In the genomic region with DNA sequence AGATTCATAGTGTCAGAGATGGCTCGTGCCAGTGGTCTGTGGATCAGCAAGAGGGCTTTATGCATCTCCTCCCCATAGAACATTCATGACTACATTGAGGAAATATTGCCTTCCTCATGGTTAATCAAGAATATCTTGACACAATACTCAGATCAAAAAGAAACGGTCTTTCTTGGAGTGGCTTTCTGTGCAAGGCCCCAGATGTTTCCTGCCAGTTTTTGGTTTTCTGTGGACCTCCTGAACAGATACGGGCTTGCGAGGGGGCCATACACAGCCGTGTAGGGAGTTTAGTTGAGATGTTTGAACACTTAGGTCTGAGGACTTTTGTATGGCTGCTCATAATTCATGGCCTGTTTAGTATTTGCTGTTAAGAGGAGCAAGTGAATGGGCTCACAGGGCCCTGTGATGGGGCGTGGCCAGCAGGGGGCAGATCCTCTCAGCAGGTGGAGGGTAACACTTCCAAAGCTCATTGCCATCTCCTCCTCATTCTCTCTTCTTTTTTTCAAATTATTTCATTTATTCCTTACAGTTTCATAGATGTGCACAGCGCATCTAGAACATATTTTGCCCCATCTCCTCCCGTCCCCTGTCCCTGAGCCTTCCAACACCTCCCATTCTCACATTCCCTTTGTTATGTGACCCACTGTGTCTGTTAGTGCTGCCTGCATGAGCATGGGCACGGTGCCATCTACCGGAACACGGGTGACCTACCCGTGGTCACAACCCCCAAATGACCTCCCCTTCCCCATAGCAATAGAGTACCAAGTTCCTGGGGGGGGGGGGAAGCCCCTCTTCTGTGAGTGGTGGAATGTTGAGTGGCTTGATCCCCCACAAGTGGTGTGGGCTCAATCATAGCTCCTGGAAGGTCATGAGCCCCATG, we compare ENCODE assay signal across 12 mouse cellular contexts.
DNase-seq lines count a peak whose midpoint lies in the region; ATAC-seq and TF ChIP-seq lines count a peak whose summit lies in the region.
"Had no signal": no experiment of that assay in that cellular context is flagged by ENCODE, and none has a peak within 500 bp of the region (broad histone marks: within the 10 kb centered on the region; RNA-seq: fewer than 3 reads in every experiment).

No protein-coding gene starts in this region.

- TF ChIP-seq CTCF in lung, embryonic 14.5 days (IDR thresholded peaks at IDR 0.05; ENCODE audit: low read depth) = peak; percentile 43
- TF ChIP-seq CTCF in embryonic fibroblast, embryonic 13.5 days (IDR thresholded peaks at IDR 0.05; ENCODE audit: borderline replicate concordance, insufficient read depth, low read length) = peak; percentile 17; the same call in 1 of the 2 replicates

- H3K27me3 ChIP-seq in embryonic facial prominence, embryonic 12.5 days = no peaks in the 10 kb centered on the region
- H3K27me3 ChIP-seq in embryonic facial prominence, embryonic 10.5 days (replicated peaks; ENCODE audit: low read depth, poor library complexity, severe bottlenecking) = peaks cover 23% of the 10 kb centered on the region
- peaks cover 6% of the 10 kb centered on the region; the same call in 1 of the 2 replicates for H3K27me3 ChIP-seq in lung, embryonic 14.5 days (ENCODE audit: insufficient read depth, low read length)
- H3K27me3 ChIP-seq: embryonic facial prominence, embryonic 15.5 days had no signal

- H3K27ac ChIP-seq in embryonic facial prominence, embryonic 12.5 days = no peak overlapping the region
- H3K27ac ChIP-seq in embryonic facial prominence, embryonic 10.5 days (replicated peaks) = no peak overlapping the region
- H3K27ac ChIP-seq in lung, embryonic 14.5 days (ENCODE audit: low read depth) = no peak overlapping the region
- no peak overlapping the region for H3K27ac ChIP-seq in embryonic fibroblast, embryonic 13.5 days (ENCODE audit: insufficient read depth, low read length)
- H3K27ac ChIP-seq: embryonic facial prominence, embryonic 15.5 days; liver, embryonic 15.5 days had no signal

- 76% methylated on average over 12 of the region's 12 CpGs for WGBS in embryonic facial prominence, embryonic 12.5 days
- WGBS in embryonic facial prominence, embryonic 10.5 days = 81% methylated on average over 12 of the region's 12 CpGs
- WGBS in lung, embryonic 14.5 days = 68% methylated on average over 12 of the region's 12 CpGs

- H3K4me2 ChIP-seq in embryonic facial prominence, embryonic 12.5 days (replicated peaks) = no peak overlapping the region
- H3K4me2 ChIP-seq in lung, embryonic 14.5 days = no peak overlapping the region
- H3K4me2 ChIP-seq: embryonic facial prominence, embryonic 15.5 days; liver, embryonic 15.5 days had no signal

- H3K9ac ChIP-seq in embryonic facial prominence, embryonic 12.5 days = no peak overlapping the region
- H3K9ac ChIP-seq in lung, embryonic 14.5 days = no peak overlapping the region
- H3K9ac ChIP-seq: embryonic facial prominence, embryonic 15.5 days; liver, embryonic 15.5 days had no signal

- ATAC-seq in embryonic facial prominence, embryonic 12.5 days (ENCODE audit: insufficient number of reproducible peaks, insufficient read depth, low FRiP score, low TSS enrichment) = 0 out of 2 replicates have a peak, but pooled peaks have one; percentile 10
- ATAC-seq in lung, embryonic 14.5 days (ENCODE audit: insufficient read depth) = no peak

- no peak for TF ChIP-seq POLR2A in embryonic fibroblast, embryonic 13.5 days (IDR thresholded peaks at IDR 0.05; ENCODE audit: low read depth, low read length)

- H3K36me3 ChIP-seq in embryonic facial prominence, embryonic 12.5 days = no peaks in the 10 kb centered on the region
- no peaks in the 10 kb centered on the region for H3K36me3 ChIP-seq in embryonic facial prominence, embryonic 10.5 days (replicated peaks)
- no peaks in the 10 kb centered on the region for H3K36me3 ChIP-seq in lung, embryonic 14.5 days (ENCODE audit: insufficient read depth)
- H3K36me3 ChIP-seq: embryonic facial prominence, embryonic 15.5 days; liver, embryonic 15.5 days had no signal

- DNase-seq in embryonic facial prominence, embryonic 10.5 days (ENCODE audit: low spot score) = no peak
- no peak for DNase-seq in lung, embryonic 14.5 days
- no peak for DNase-seq in lung, postnatal 36 days
- peak; percentile 10 to 48 for DNase-seq in thymus, postnatal 10 days (ENCODE audit: low spot score in 2 of 2)
- no peak for DNase-seq in adipocyte (ENCODE audit: low spot score)
- no peak for DNase-seq in gastrocnemius, postnatal 25 days
- DNase-seq: gastrocnemius, postnatal 10 days; right cerebral cortex, postnatal 4 days had no signal

- 0 out of 2 replicates have a peak, but pooled peaks cover 3% of the 10 kb centered on the region for H3K9me3 ChIP-seq in embryonic facial prominence, embryonic 12.5 days
- H3K9me3 ChIP-seq in embryonic facial prominence, embryonic 10.5 days = no peaks in the 10 kb centered on the region
- H3K9me3 ChIP-seq in lung, embryonic 14.5 days (ENCODE audit: low read depth, low read length) = no peaks in the 10 kb centered on the region
- H3K9me3 ChIP-seq: embryonic facial prominence, embryonic 15.5 days; liver, embryonic 15.5 days had no signal

- peaks cover 6% of the 10 kb centered on the region; the same call in 1 of the 2 replicates for H3K4me1 ChIP-seq in embryonic facial prominence, embryonic 12.5 days
- peaks cover 13% of the 10 kb centered on the region for H3K4me1 ChIP-seq in embryonic facial prominence, embryonic 10.5 days
- 0 out of 2 replicates have a peak, but pooled peaks cover 4% of the 10 kb centered on the region for H3K4me1 ChIP-seq in lung, embryonic 14.5 days (ENCODE audit: insufficient read depth)
- H3K4me1 ChIP-seq in embryonic fibroblast, embryonic 13.5 days (ENCODE audit: control insufficient read depth, insufficient read depth, low read length) = no peaks in the 10 kb centered on the region
- H3K4me1 ChIP-seq: liver, embryonic 15.5 days had no signal

- no peak overlapping the region for H3K4me3 ChIP-seq in embryonic facial prominence, embryonic 12.5 days
- no peak overlapping the region for H3K4me3 ChIP-seq in embryonic facial prominence, embryonic 10.5 days
- no peak overlapping the region for H3K4me3 ChIP-seq in lung, embryonic 14.5 days (ENCODE audit: low read depth, low read length)
- no peak overlapping the region for H3K4me3 ChIP-seq in embryonic fibroblast, embryonic 13.5 days (ENCODE audit: insufficient read depth, low read length)
- H3K4me3 ChIP-seq: embryonic facial prominence, embryonic 15.5 days; liver, embryonic 15.5 days had no signal

Comparison
In these comparisons a context has a peak if more than half of its experiments do, and no peak if none do; other contexts are left out.
1. DNase-seq: peak in thymus, postnatal 10 days (2 of 2); none in embryonic facial prominence, embryonic 10.5 days (single experiment), lung, embryonic 14.5 days (single experiment), lung, postnatal 36 days (single experiment), adipocyte (single experiment) and gastrocnemius, postnatal 25 days (single experiment).